Mouse (Mus musculus) embryonic facial prominence, embryonic 14.5 days (tissue): Measurements from ENCODE around the gene Arl5c. TPM values are rescaled to one million over a fixed set of nuclear protein-coding genes. Genes with fewer than 3 reads are reported as not detected.

Experiments
- ATAC-seq: fragments of 200-750 bp; cut with Nextera tagmentation; 2 replicates; pipeline ENCODE4 v1.8.0; 2017; ENCODE audit warnings: low read depth, moderate number of reproducible peaks, moderate TSS enrichment
- DNase-seq: peaks from one replicate; pipeline ENCODE4 v3.0.0-alpha.2; 2015; ENCODE audit warnings: low spot score
- H3K27ac ChIP-seq: fragments of 300-500 bp; sonication (generic); replicated peaks from 2 replicates; pipeline ENCODE4 v1.5.1; 2014; ENCODE audit warnings: low read depth, mild to moderate bottlenecking, low read length, moderate library complexity
- H3K27me3 ChIP-seq: fragments of 300-500 bp; sonication (generic); replicated peaks from 2 replicates; pipeline ENCODE4 v1.6.1; 2014; ENCODE audit warnings: low read length; ENCODE audit not compliant: control insufficient read depth, insufficient read depth
- H3K36me3 ChIP-seq: fragments of 300-500 bp; sonication (generic); 2 replicates; pipeline ENCODE4 v1.6.1; 2014; ENCODE audit warnings: low read length, mixed read lengths; ENCODE audit not compliant: control insufficient read depth, insufficient read depth
- H3K4me1 ChIP-seq: fragments of 300-500 bp; sonication (generic); 2 replicates; pipeline ENCODE4 v1.6.1; 2014; ENCODE audit warnings: antibody characterized with exemption, low read length; ENCODE audit not compliant: control insufficient read depth, insufficient read depth
- H3K4me2 ChIP-seq: fragments of 300-500 bp; sonication (generic); 2 replicates; pipeline ENCODE4 v1.6.1; 2014; ENCODE audit warnings: low read depth, mild to moderate bottlenecking, low read length, moderate library complexity, mixed read lengths
- H3K4me3 ChIP-seq: fragments of 300-500 bp; sonication (generic); 2 replicates; pipeline ENCODE4 v1.5.1; 2014; ENCODE audit warnings: low read depth, mild to moderate bottlenecking, low read length
- H3K9ac ChIP-seq: fragments of 300-500 bp; sonication (generic); 2 replicates; pipeline ENCODE4 v1.6.1; 2014; ENCODE audit warnings: low read depth, mild to moderate bottlenecking, low read length, moderate library complexity, mixed read lengths
- H3K9me3 ChIP-seq: fragments of 300-500 bp; sonication (generic); 2 replicates; pipeline ENCODE4 v1.6.1; 2016; ENCODE audit warnings: low read length; ENCODE audit not compliant: control insufficient read depth
- WGBS: fragments of 180-500 bp; shearing (Covaris S2); extraction: QIAGEN DNeasy Blood & Tissue Kit; methylation state at CpG from one replicate; pipeline ENCODE4 v1.1.7; 2014; 5-methylcytosine and 5-hydroxymethylcytosine counted together
- polyA plus RNA-seq: library from polyadenylated mRNA; unstranded; fragments of >200 nt; fragmentation: Nextera tagmentation; extraction: Ambion mirVana; gene quantifications from 2 replicates; pipeline ENCODE4 v1.2.1, GENCODE M21; 2014

The Arl5c gene
- polyA plus RNA-seq, 1 experiment from 2014 or later = 7.0 TPM

DNA sequence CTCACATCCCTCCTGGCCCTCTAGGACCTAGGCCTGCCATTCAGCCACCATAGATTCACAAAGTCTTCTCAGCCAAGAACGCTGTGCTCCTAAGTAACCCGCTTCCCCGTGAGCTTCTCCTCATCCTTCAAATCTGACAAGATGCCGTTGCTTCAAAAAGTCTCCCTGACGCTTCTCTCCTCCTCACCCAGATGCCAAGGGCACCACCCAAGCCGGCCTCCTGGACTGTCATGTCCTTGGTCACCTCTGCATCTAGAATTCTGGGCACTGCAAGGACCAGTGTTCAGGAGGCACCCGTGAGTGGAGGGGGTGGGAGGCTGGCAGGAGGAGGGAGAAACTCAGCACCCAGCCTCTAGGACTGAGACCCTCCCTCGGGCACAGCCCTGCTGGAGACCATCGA lies 13.3 kb downstream of the Arl5c start:
- Histone ChIP-seq H3K4me1 (peaks cover 8% of the 10 kb centered on the region; the same call in 1 of the 2 replicates), H3K4me2 (no peak overlapping the region), H3K9me3 (no peaks in the 10 kb centered on the region), H3K27ac (no peak overlapping the region), H3K9ac (no peak overlapping the region), H3K36me3 (no peaks in the 10 kb centered on the region), H3K27me3 (peaks cover 23% of the 10 kb centered on the region), H3K4me3 (no peak overlapping the region)
- ATAC-seq (no peak), DNase-seq (no peak)
- 89% methylated on average over 9 of the region's 9 CpGs for WGBS

DNA sequence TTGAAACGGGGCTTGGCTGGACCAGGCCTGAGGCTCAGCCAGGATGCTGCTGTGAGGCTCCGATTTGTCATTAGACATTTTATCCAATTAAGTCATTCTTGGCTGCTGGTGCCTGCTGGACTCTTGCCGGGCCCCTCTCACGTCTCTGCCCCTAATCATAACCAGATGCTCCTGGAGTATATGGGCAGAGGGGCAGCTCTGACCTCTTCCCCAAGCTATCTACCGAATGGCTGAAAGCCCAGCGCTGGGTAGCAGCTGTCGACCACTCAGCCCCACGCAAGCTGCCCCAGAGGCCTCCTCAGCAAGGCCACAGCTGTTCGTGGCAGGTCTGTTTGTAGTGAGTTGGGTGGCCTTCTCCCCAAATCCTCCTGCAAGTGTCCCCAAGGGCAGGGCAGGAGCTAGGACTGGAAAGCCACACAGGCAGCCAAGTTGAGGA lies 15.4 kb downstream of the Arl5c start:
- DNase-seq (peak; percentile 72), ATAC-seq (peak; percentile 58)
- H3K4me3 ChIP-seq = no peak overlapping the region
- no peak overlapping the region for H3K27ac ChIP-seq
- no peaks in the 10 kb centered on the region for H3K9me3 ChIP-seq
- peaks cover 8% of the 10 kb centered on the region; the same call in 1 of the 2 replicates for H3K4me1 ChIP-seq
- no peaks in the 10 kb centered on the region for H3K36me3 ChIP-seq
- peaks cover 14% of the 10 kb centered on the region for H3K27me3 ChIP-seq
- 23% methylated on average over 9 of the region's 9 CpGs for WGBS
- no peak overlapping the region for H3K9ac ChIP-seq
- H3K4me2 ChIP-seq = no peak overlapping the region

DNA sequence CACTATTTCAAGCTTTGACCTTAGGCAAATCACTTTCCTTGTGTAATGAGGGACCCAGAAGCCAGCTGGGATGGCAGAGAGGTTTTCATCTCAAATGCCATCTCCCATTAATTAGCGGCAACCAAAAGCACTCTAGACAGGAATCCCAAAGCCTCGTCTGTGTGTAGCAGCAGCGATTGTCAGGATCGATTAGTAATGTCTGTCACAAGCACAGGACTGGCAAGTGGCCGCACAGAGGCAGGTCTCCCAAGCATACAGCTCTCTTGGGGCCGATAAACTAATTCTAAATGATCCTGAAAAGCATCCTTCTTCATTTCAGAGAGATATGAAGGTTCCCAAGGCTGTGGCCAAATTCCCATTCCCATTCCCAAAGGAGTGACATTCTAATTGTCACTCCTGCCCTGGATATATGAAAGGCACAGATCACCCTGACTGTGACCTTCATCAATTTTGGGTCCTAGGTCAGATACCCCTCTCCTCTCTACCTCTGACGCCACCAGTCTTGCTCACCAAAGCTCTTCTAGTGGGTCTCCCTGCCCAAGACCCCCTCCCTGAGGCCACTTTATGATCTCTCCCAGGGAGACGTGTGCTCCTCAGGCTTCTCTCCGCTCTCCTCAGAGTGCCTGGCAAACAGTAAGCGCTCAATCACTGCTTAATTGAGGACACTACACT lies 16.0 kb downstream of the Arl5c start:
- Histone ChIP-seq H3K36me3 (no peaks in the 10 kb centered on the region), H3K9me3 (no peaks in the 10 kb centered on the region), H3K9ac (no peak overlapping the region), H3K4me1 (peaks cover 8% of the 10 kb centered on the region; the same call in 1 of the 2 replicates), H3K27ac (no peak overlapping the region), H3K4me3 (no peak overlapping the region), H3K4me2 (no peak overlapping the region), H3K27me3 (peaks cover 8% of the 10 kb centered on the region)
- no peak for DNase-seq
- ATAC-seq = no peak
- WGBS = 47% methylated on average over 10 of the region's 10 CpGs

GRCm38 (mm10) chr11:97978392-97978791 lies 17.6 kb downstream of the Arl5c start:
- WGBS = 86% methylated on average over 13 of the region's 13 CpGs
- Histone ChIP-seq H3K27ac (no peak overlapping the region), H3K27me3 (no peaks in the 10 kb centered on the region), H3K4me2 (no peak overlapping the region), H3K9ac (no peak overlapping the region), H3K36me3 (no peaks in the 10 kb centered on the region), H3K4me3 (no peak overlapping the region), H3K4me1 (peaks cover 8% of the 10 kb centered on the region; the same call in 1 of the 2 replicates), H3K9me3 (no peaks in the 10 kb centered on the region)
- no peak for ATAC-seq
- DNase-seq = no peak

GRCm38 (mm10) chr11:97977797-97978196 lies 18.2 kb downstream of the Arl5c start:
- H3K4me1 ChIP-seq = peaks cover 8% of the 10 kb centered on the region; the same call in 1 of the 2 replicates
- 81% methylated on average over 5 of the region's 5 CpGs for WGBS
- no peak overlapping the region for H3K27ac ChIP-seq
- H3K4me3 ChIP-seq = no peak overlapping the region
- DNase-seq = no peak
- no peaks in the 10 kb centered on the region for H3K36me3 ChIP-seq
- H3K27me3 ChIP-seq = no peaks in the 10 kb centered on the region
- no peak overlapping the region for H3K9ac ChIP-seq
- ATAC-seq = no peak
- H3K4me2 ChIP-seq = no peak overlapping the region
- no peaks in the 10 kb centered on the region for H3K9me3 ChIP-seq

GRCm38 (mm10) chr11:97974746-97975145 lies 21.2 kb downstream of the Arl5c start:
- DNase-seq = no peak
- Histone ChIP-seq H3K4me2 (no peak overlapping the region), H3K36me3 (no peaks in the 10 kb centered on the region), H3K4me1 (0 out of 2 replicates have a peak, but pooled peaks cover 1% of the 10 kb centered on the region), H3K9ac (no peak overlapping the region), H3K27me3 (no peaks in the 10 kb centered on the region), H3K9me3 (no peaks in the 10 kb centered on the region), H3K27ac (no peak overlapping the region), H3K4me3 (no peak overlapping the region)
- WGBS = 77% methylated on average over 5 of the region's 5 CpGs
- ATAC-seq = no peak

DNA sequence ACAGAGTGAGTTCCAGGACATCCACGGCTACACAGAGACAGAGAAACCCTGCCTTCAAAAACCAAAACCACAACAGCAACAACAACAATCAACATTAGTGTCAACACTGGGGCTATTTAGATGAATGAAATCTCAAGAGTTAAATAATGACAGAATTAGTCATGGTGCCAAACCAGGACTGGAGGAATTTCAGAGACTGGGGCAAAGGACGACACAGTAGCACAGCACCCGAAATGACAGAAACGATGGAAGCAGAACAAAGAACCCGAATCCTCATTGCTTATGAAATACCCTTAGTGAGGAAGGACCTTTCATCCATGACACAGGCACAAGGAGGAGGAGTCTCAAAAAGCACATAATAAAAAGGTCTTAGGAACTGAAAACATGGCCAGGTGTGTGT lies 21.8 kb downstream of the Arl5c start:
- H3K27me3 ChIP-seq = no peaks in the 10 kb centered on the region
- H3K4me3 ChIP-seq = no peak overlapping the region
- no peaks in the 10 kb centered on the region for H3K4me1 ChIP-seq
- H3K9me3 ChIP-seq = no peaks in the 10 kb centered on the region
- 87% methylated on average over 5 of the region's 5 CpGs for WGBS
- no peak for ATAC-seq
- no peak overlapping the region for H3K27ac ChIP-seq
- no peaks in the 10 kb centered on the region for H3K36me3 ChIP-seq
- no peak for DNase-seq
- H3K4me2 ChIP-seq = no peak overlapping the region
- no peak overlapping the region for H3K9ac ChIP-seq

GRCm38 (mm10) chr11:97972434-97972833 lies 23.5 kb downstream of the Arl5c start:
- Histone ChIP-seq H3K9ac (no peak overlapping the region), H3K4me1 (no peaks in the 10 kb centered on the region), H3K4me3 (no peak overlapping the region), H3K27ac (no peak overlapping the region), H3K4me2 (no peak overlapping the region), H3K9me3 (no peaks in the 10 kb centered on the region), H3K27me3 (no peaks in the 10 kb centered on the region; the same call in 1 of the 2 replicates), H3K36me3 (no peaks in the 10 kb centered on the region)
- no peak for ATAC-seq
- no peak for DNase-seq
- WGBS = 78% methylated on average over 2 of the region's 2 CpGs

GRCm38 (mm10) chr11:97971232-97971631 lies 24.7 kb downstream of the Arl5c start:
- H3K4me2 ChIP-seq = no peak overlapping the region
- no peak overlapping the region for H3K4me3 ChIP-seq
- ATAC-seq (peak; percentile 50; the same call in 1 of the 2 replicates), DNase-seq (peak; percentile 81)
- H3K9me3 ChIP-seq = no peaks in the 10 kb centered on the region
- WGBS = 13% methylated on average over 6 of the region's 7 CpGs
- no peak overlapping the region for H3K27ac ChIP-seq
- H3K27me3 ChIP-seq = no peaks in the 10 kb centered on the region; the same call in 1 of the 2 replicates
- no peak overlapping the region for H3K9ac ChIP-seq
- H3K36me3 ChIP-seq = no peaks in the 10 kb centered on the region
- no peaks in the 10 kb centered on the region for H3K4me1 ChIP-seq
